Mouse (Mus musculus) hindbrain, postnatal 0 days (tissue): ENCODE measurements around the gene Fam169b. TPM values are rescaled to one million over a fixed set of nuclear protein-coding genes. Genes with fewer than 3 reads are reported as not detected.

Experiments
- ATAC-seq: fragments of 200-750 bp; cut with Nextera tagmentation; 2 replicates; pipeline ENCODE4 v1.8.0; 2017; ENCODE audit warnings: mild to moderate bottlenecking, moderate TSS enrichment, moderate library complexity
- DNase-seq: peaks from one replicate; pipeline ENCODE4 v3.0.0-alpha.2; 2015; ENCODE audit warnings: low spot score
- H3K27ac ChIP-seq: fragments of 300-500 bp; sonication (generic); 2 replicates; pipeline ENCODE4 v1.5.1; 2014; ENCODE audit warnings: mild to moderate bottlenecking
- H3K27me3 ChIP-seq: fragments of 300-500 bp; sonication (generic); 2 replicates; pipeline ENCODE4 v1.6.1; 2014; ENCODE audit warnings: low read length, mixed read lengths; ENCODE audit not compliant: insufficient read depth
- H3K36me3 ChIP-seq: fragments of 300-500 bp; sonication (generic); 2 replicates; pipeline ENCODE4 v1.6.1; 2014; ENCODE audit warnings: low read length, mixed read lengths; ENCODE audit not compliant: insufficient read depth
- H3K4me1 ChIP-seq: fragments of 300-500 bp; sonication (generic); 2 replicates; pipeline ENCODE4 v1.6.1; 2014; ENCODE audit warnings: antibody characterized with exemption, low read length, mixed read lengths; ENCODE audit not compliant: insufficient read depth
- H3K4me2 ChIP-seq: fragments of 300-500 bp; sonication (generic); 2 replicates; pipeline ENCODE4 v1.6.1; 2014; ENCODE audit warnings: low read depth, mild to moderate bottlenecking, low read length, moderate library complexity, mixed read lengths
- H3K4me3 ChIP-seq: fragments of 300-500 bp; sonication (generic); 2 replicates; pipeline ENCODE4 v1.5.1; 2014; ENCODE audit warnings: low read length
- H3K9ac ChIP-seq: fragments of 300-500 bp; sonication (generic); replicated peaks from 2 replicates; pipeline ENCODE4 v1.6.1; 2014; ENCODE audit warnings: mild to moderate bottlenecking, low read length, moderate library complexity, mixed read lengths
- H3K9me3 ChIP-seq: fragments of 300-500 bp; sonication (generic); 2 replicates; pipeline ENCODE4 v1.6.1; 2016; ENCODE audit warnings: low read length, mixed read lengths
- CTCF ChIP-seq: IDR thresholded peaks from 2 replicates; pipeline ENCODE4 v1.5.1; 2016; ENCODE audit warnings: antibody characterized with exemption, control low read depth, low read depth
- WGBS: fragments of 180-500 bp; shearing (Covaris S2); extraction: QIAGEN DNeasy Blood & Tissue Kit; methylation state at CpG from one replicate; pipeline ENCODE4 v1.1.7; 2014; 5-methylcytosine and 5-hydroxymethylcytosine counted together
- polyA plus RNA-seq: library from polyadenylated mRNA; unstranded; fragments of >200 nt; fragmentation: Nextera tagmentation; extraction: Ambion mirVana; gene quantifications from 2 replicates; pipeline ENCODE4 v1.2.1, GENCODE M21; 2015
- total RNA-seq: library from RNA; depleted of rRNA; stranded (reverse); fragments of >200 nt; gene quantifications from 2 replicates; pipeline ENCODE4 v1.2.3, GENCODE M21; 2014

The Fam169b gene
- total and polyA plus RNA-seq, 2 experiments from 2014 or later: 0.15 to 0.21 TPM

- DNase-seq (peak; percentile 68), ATAC-seq (peak; percentile 77)
- WGBS: 55% methylated on average over 15 of the region's 16 CpGs
- no peaks in the 10 kb centered on the region for H3K9me3 ChIP-seq
- no peak overlapping the region for H3K4me3 ChIP-seq
- TF ChIP-seq CTCF: no peak
- H3K4me2 ChIP-seq: peak overlapping the region; percentile 27; the same call in 1 of the 2 replicates
- H3K27me3 ChIP-seq: no peaks in the 10 kb centered on the region
- no peak overlapping the region for H3K9ac ChIP-seq
- no peak overlapping the region; the same call in 1 of the 2 replicates for H3K27ac ChIP-seq
- H3K36me3 ChIP-seq: no peaks in the 10 kb centered on the region
- no peaks in the 10 kb centered on the region for H3K4me1 ChIP-seq
These were observed 44.6 kb downstream of the Fam169b start for GRCm38 (mm10) chr7:68318006-68318788.

GRCm38 (mm10) chr7:68318979-68319378 lies 45.3 kb downstream of the Fam169b start:
- no peak overlapping the region for H3K27ac ChIP-seq
- H3K4me3 ChIP-seq: no peak overlapping the region
- H3K27me3 ChIP-seq: no peaks in the 10 kb centered on the region
- peak overlapping the region; percentile 27; the same call in 1 of the 2 replicates for H3K4me2 ChIP-seq
- peak; percentile 12 for DNase-seq
- H3K9ac ChIP-seq: no peak overlapping the region
- ATAC-seq: no peak
- TF ChIP-seq CTCF: no peak
- H3K4me1 ChIP-seq: no peaks in the 10 kb centered on the region
- no peaks in the 10 kb centered on the region for H3K9me3 ChIP-seq
- no peaks in the 10 kb centered on the region for H3K36me3 ChIP-seq
- WGBS: 50% methylated on average over 6 of the region's 6 CpGs

- ATAC-seq (no peak), DNase-seq (no peak)
- Histone ChIP-seq H3K27ac (no peak overlapping the region), H3K36me3 (no peaks in the 10 kb centered on the region), H3K27me3 (no peaks in the 10 kb centered on the region), H3K4me1 (no peaks in the 10 kb centered on the region), H3K9ac (no peak overlapping the region), H3K9me3 (no peaks in the 10 kb centered on the region), H3K4me2 (no peak overlapping the region), H3K4me3 (no peak overlapping the region)
- 76% methylated on average over 14 of the region's 14 CpGs for WGBS
- TF ChIP-seq CTCF: no peak
These were observed 46.6 kb downstream of the Fam169b start for GRCm38 (mm10) chr7:68320078-68320810.

GRCm38 (mm10) chr7:68323051-68323450 lies 49.4 kb downstream of the Fam169b start:
- no peak overlapping the region for H3K27ac ChIP-seq
- no peaks in the 10 kb centered on the region for H3K9me3 ChIP-seq
- 88% methylated on average over 6 of the region's 6 CpGs for WGBS
- no peaks in the 10 kb centered on the region for H3K36me3 ChIP-seq
- no peak for TF ChIP-seq CTCF
- H3K4me2 ChIP-seq: no peak overlapping the region
- H3K4me3 ChIP-seq: no peak overlapping the region
- H3K27me3 ChIP-seq: no peaks in the 10 kb centered on the region
- no peaks in the 10 kb centered on the region for H3K4me1 ChIP-seq
- no peak for DNase-seq
- no peak for ATAC-seq
- H3K9ac ChIP-seq: no peak overlapping the region

GRCm38 (mm10) chr7:68326190-68326722 lies 52.6 kb downstream of the Fam169b start:
- no peak for TF ChIP-seq CTCF
- no peak overlapping the region for H3K27ac ChIP-seq
- H3K4me1 ChIP-seq: no peaks in the 10 kb centered on the region
- no peaks in the 10 kb centered on the region for H3K36me3 ChIP-seq
- H3K27me3 ChIP-seq: no peaks in the 10 kb centered on the region
- no peak for DNase-seq
- H3K4me3 ChIP-seq: no peak overlapping the region
- WGBS: 79% methylated on average over 7 of the region's 7 CpGs
- no peaks in the 10 kb centered on the region for H3K9me3 ChIP-seq
- no peak overlapping the region for H3K9ac ChIP-seq
- ATAC-seq: no peak
- no peak overlapping the region for H3K4me2 ChIP-seq

GRCm38 (mm10) chr7:68329000-68329399 lies 55.4 kb downstream of the Fam169b start:
- no peak for ATAC-seq
- 76% methylated on average over 9 of the region's 9 CpGs for WGBS
- no peak for DNase-seq
- H3K27ac ChIP-seq: no peak overlapping the region
- TF ChIP-seq CTCF: no peak
- no peaks in the 10 kb centered on the region for H3K27me3 ChIP-seq
- H3K36me3 ChIP-seq: no peaks in the 10 kb centered on the region
- H3K9me3 ChIP-seq: no peaks in the 10 kb centered on the region
- no peaks in the 10 kb centered on the region for H3K4me1 ChIP-seq
- no peak overlapping the region for H3K4me2 ChIP-seq
- H3K9ac ChIP-seq: no peak overlapping the region
- H3K4me3 ChIP-seq: no peak overlapping the region
